Mouse (Mus musculus): ENCODE data around the gene Mcts1. TPM values are rescaled to one million over a fixed set of nuclear protein-coding genes. Genes with fewer than 3 reads are reported as not detected.

Mcts1 gene
- total RNA-seq (2015; ENCODE audit: low replicate concordance) (8.1 and 36.4 TPM in 2 replicates), total RNA-seq (2017; ENCODE audit: low replicate concordance) (11.7 and 21.2 TPM in 2 replicates)

DNA sequence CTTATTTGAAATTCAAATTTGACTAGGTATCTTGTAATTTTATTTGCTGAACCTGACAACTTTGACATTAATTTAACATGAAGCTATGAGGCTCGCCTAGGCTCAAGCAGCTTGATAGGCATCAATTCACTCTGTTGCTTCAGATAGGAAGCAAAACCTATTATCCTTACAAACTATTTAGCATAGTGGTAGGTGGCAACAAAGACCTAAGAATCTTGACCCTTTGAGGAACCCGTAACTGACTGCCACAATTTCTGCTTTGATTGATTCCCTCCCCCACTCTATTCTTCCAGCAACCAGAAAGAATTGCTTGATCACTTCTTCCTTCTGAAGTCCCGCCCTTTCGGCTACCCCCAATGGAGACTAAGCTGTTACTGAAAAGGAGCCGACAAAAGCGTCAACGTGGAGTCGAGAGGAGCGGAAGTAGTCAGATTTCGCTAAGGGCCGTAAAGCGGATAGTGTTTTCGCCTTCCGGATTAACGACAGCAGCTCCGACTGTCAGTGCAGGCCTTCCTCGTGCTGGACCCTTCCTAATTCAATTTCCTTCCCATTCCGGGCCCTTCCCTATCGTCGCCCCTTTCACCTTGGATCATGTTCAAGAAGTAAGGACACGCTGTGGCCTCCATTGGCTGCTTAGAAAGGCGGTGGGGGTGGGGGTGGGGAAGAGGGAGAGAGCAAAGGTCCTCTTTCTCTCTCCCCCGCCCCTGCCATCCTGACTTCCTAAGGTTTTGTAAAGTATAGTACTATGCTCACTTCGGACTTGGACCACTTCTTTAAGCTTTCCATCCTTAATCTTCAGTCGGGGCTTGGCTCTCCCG, at the start of gene Mcts1:
Mcts1 (plus strand) TSS at position 402 of the 818 bp plus-strand sequence.
- peak; percentile 74 for ATAC-seq (replicated peaks; ENCODE audit: low FRiP score, poor library complexity, severe bottlenecking)

DNA sequence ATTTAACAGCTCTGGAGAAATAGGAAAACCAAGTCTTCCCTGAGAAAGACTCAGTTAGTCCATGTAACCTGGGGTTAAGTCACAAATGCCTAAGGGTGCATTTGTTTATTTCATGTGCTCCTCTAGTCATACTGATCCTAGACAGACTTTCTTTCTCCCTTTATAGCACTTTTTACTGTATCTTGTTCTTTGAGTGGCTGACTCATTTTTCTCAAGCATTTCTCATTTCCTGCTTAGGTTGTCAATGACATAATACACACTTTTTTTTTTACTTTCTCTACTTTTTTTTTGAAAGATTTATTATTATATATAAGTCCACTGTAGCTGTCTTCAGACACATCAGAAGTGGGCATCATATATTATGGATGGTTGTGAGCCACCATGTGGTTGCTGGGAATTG, 47.1 kb upstream of the Mcts1 start:
- ATAC-seq (replicated peaks; ENCODE audit: low FRiP score, poor library complexity, severe bottlenecking), result no peak

GRCm38 (mm10) chrX:38563941-38564541, 36.3 kb upstream of the Mcts1 start:
- peak; percentile 68 for ATAC-seq (replicated peaks; ENCODE audit: low FRiP score, poor library complexity, severe bottlenecking)

DNA sequence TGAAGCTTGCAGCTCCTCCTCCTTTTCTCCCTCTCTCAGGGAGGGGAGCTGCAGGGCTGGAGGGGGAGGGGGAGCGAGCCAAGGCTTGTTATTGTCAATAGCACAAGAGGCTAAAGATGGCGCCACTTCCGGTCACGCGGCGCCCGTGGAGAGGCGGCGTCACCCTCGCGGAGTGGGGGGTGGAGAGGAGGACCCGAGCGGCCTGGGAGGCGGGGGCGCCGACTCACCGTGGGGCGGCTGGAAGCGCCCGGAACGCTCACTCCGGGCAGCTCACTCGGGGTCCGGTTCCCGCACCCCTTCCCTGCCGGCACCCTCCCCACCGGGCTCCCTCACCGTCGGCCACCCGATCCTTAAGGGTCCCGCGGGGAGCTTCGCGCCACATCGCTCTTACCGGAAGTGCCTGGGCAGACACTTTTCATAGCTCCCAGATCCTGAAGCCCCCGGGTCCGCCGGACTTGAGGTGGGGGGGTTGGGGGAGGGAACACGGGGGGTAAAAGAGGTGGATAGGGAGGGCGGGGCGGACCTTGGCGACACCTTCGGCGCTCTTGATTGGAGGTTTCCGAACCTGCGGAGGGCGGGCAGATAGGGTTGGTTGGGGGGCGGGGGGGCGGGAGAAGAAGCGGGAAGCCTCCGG, 35.7 kb upstream of the Mcts1 start:
- ATAC-seq (replicated peaks; ENCODE audit: low FRiP score, poor library complexity, severe bottlenecking), result peak; percentile 83

DNA sequence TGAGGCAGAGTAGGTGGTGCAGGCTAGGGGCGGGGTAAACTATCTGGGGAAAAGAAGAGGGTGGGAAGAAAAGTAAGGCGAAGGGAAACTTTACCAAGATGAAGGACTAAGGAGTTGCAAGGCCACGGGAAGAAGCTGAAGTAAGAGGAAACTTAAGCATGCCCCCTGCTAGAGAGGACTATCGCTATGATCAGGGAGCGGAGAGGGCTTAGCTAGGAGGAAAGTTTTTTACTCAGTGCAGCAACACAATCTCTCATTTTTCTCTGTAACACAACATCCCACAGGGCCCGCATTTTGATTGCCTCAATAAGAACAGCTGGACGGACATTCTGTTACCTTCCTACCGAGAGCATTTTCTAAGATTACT, 35.2 kb upstream of the Mcts1 start:
- ATAC-seq (replicated peaks; ENCODE audit: low FRiP score, poor library complexity, severe bottlenecking), result no peak

GRCm38 (mm10) chrX:38566521-38567205, 33.7 kb upstream of the Mcts1 start:
- ATAC-seq (replicated peaks; ENCODE audit: low FRiP score, poor library complexity, severe bottlenecking), result no peak

- peak; percentile 91 for ATAC-seq (replicated peaks; ENCODE audit: low FRiP score, poor library complexity, severe bottlenecking)
Measured at GRCm38 (mm10) chrX:38576078-38576477, 24.3 kb upstream of the Mcts1 start, which contains the start of gene Cul4b. Gene Cul4b (minus strand): TSS chrX:38576196.

DNA sequence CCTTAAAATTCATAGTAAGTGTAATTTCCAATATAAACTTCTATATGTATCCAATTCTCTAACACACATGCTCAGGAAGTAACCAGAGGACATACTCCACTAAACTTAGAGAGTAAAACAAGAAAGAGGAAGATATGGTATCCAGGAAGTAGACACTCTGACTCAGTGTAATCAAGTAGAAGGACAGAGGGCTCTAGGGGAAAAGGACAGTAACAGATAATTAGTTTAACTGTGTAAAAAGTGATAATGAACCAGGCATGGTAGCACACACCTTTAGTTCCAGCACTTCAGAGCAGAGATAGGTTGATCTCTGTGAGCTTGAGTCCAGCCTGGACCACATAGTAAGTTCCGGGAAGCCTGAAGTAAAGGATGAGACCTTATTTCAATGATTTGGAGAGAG, 19.2 kb upstream of the Mcts1 start:
- ATAC-seq (replicated peaks; ENCODE audit: low FRiP score, poor library complexity, severe bottlenecking), result no peak

- ATAC-seq (replicated peaks; ENCODE audit: low FRiP score, poor library complexity, severe bottlenecking), result no peak
Measured at GRCm38 (mm10) chrX:38583261-38583660, 17.1 kb upstream of the Mcts1 start.

DNA sequence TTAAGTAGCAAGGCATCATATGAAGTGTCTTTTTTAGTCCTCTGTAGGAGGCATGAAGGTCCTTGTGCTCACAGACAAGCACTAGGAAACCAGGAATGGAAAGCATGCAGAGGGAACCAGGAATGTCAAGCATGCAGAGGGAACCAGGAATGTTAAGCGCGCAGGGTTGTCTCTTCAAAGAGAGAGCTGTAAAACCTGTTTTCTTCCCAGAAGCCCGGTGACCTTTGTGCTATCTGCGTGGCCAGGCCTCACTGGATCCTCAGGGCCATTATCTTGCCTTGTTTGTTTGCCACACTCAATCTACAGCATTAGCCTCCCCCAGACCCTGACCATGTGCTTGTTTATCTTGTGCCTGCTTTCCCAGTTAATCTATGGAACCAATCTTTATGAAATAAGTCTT, 10.6 kb upstream of the Mcts1 start:
- no peak for ATAC-seq (replicated peaks; ENCODE audit: low FRiP score, poor library complexity, severe bottlenecking)

- ATAC-seq (replicated peaks; ENCODE audit: low FRiP score, poor library complexity, severe bottlenecking), result peak; percentile 57; the same call in 1 of the 2 replicates
Measured at GRCm38 (mm10) chrX:38591749-38592148, 8.6 kb upstream of the Mcts1 start.

- ATAC-seq (replicated peaks; ENCODE audit: low FRiP score, poor library complexity, severe bottlenecking), result no peak
Measured at GRCm38 (mm10) chrX:38593180-38593889, 7.0 kb upstream of the Mcts1 start.

DNA sequence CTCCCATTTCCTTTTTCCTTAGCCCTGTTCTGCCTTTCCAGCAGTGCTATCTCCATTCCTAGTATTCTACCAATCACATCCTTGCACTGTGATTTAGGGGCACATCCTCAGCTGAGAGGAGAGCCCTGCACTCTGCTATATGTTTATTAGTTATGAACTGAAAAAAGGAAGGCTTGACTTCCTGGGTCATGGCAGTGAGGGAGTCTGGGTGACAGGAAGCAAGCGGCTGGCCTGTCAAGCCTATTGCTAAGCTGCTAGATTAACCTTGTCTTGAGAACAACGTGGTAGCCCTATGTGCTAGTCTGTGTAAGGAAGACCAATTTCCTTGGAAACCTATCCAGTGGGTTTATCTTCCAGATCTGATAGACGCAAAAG, 604 bp downstream of the Mcts1 start:
- ATAC-seq (replicated peaks; ENCODE audit: low FRiP score, poor library complexity, severe bottlenecking), result no peak

DNA sequence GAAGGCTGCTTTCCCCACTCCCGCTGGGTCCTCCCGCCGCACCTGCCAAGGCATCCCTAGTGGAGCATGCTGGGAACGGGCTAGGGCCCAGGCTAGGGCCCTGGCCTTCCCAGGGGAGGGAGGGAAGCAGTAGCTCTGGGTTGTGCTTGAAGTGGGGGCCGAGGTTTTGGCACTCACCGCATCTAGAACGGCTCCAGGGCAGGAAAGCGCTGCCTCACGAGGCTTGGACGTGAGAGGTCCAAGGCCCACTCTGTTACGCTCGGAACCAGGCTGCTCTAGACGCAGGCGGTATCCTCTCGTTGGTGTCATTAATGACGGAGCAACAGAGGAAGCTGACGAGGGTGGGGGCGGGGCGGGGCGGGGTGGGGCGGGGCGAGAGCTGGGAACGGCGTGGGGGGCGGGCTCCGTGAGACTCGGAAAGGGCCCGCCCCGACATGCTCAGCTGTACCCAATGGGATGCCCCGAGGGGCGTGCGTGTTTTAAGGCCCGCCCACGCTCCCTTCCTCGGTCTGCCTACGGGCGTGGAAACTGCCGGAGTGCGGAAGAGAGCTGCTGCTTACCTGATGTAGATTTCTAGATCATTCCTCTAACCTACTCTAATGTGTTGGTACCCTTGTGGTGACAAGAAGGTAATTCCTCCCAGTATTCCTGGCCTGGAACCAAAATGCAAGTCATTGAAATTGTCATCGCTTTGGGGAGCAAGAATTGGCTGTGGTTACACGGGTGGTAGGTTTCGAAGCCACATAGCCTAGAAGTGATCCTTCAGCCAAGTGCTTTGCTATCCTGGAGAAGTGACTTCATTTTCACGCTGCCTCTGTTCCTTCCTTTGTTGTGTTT, 34.6 kb downstream of the Mcts1 start, which contains the start of gene C1galt1c1:
C1galt1c1 (minus strand) TSS at position 287 of the 837 bp plus-strand sequence.
- ATAC-seq (replicated peaks; ENCODE audit: low FRiP score, poor library complexity, severe bottlenecking), result peak; percentile 98

GRCm38 (mm10) chrX:38635638-38635931, 35.2 kb downstream of the Mcts1 start:
- ATAC-seq (replicated peaks; ENCODE audit: low FRiP score, poor library complexity, severe bottlenecking), result no peak

DNA sequence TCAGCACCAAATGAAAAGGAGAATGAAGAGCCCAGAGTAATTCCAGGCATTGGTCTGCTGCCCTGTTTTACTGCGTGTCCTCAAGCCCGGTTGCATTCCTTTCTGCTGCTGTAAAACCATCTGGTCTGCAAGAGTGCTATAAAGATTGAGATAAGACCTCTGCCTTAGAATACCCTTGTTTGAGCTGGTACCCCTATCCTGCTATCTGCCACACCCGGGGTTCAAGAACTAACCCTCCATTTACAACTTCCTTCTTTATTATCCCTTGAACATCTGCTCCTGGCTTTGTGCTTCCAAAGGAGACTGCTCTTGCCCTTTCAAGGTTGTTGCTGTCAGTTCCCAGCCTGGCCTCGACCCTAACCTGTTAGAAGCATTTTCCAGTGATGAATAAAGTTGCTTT, 41.1 kb downstream of the Mcts1 start:
- no peak for ATAC-seq (replicated peaks; ENCODE audit: low FRiP score, poor library complexity, severe bottlenecking)

DNA sequence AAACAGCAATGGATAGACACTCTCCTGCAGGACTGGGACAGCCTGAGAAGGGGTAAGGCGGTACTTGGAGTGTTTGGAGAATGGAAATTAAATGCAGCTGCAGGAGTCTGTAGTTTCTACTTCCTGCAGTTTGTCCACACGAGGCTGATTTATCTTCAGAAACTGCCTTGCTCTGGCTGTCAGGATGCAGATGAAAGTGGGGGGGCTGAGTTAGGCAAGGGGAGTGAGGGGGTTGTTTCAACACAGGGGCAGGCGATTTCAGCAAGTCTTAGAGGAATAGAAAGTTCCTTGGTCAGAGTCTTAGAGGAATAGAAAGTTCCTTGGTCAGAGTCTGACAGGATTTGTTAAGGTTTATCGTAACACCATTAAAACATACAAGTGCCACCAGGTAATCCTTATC, 41.8 kb downstream of the Mcts1 start:
- no peak for ATAC-seq (replicated peaks; ENCODE audit: low FRiP score, poor library complexity, severe bottlenecking)

DNA sequence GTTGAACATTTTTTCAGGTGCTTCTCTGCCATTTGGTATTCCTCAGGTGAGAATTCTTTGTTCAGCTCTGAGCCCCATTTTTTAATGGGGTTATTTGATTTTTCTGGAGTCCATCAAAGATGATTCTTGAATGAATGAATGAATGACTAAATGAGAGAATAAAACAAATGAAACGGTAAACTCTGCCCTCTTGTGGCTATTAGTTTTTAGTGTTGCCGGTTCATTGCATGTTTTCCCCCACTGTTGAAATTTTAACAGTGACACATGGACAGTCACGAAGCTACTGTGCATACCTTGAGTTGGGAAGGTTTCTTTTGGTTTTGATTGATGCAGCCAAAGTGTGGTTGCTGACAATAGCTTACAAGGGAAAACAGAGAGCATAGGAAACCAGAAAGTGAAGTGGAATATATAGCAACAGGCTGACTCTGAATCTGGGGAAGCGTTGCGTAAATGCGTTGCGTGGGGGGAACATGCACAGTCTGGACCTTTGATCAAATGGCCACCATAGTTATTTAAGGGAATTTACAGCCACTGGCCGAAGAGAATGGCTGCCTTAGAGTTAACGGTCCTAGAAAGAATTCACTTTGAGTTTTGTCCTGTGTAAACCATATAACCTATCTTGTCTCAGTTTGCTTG, 50.1 kb downstream of the Mcts1 start:
- no peak for ATAC-seq (replicated peaks; ENCODE audit: low FRiP score, poor library complexity, severe bottlenecking)
